Mouse (Mus musculus) lung, postnatal 25 days (tissue): ENCODE measurements around the gene Fig4.

ENCODE experiments used
- DNase-seq: peaks from one replicate; pipeline ENCODE4 v3.0.0; 2022; ENCODE audit warnings: low spot score

The Fig4 gene

GRCm38 (mm10) chr10:41261218-41261617 lies 41.8 kb downstream of the Fig4 start:
- DNase-seq, result no peak

- DNase-seq, result no peak
Measured at GRCm38 (mm10) chr10:41260243-41261006, 42.6 kb downstream of the Fig4 start.

- no peak for DNase-seq
Measured at GRCm38 (mm10) chr10:41250749-41251065, 52.4 kb downstream of the Fig4 start.

- no peak for DNase-seq
Measured at GRCm38 (mm10) chr10:41250045-41250748, 52.9 kb downstream of the Fig4 start.

GRCm38 (mm10) chr10:41249006-41249659 lies 53.9 kb downstream of the Fig4 start:
- no peak for DNase-seq

GRCm38 (mm10) chr10:41247800-41248473 lies 55.1 kb downstream of the Fig4 start:
- no peak for DNase-seq

- no peak for DNase-seq
Measured at GRCm38 (mm10) chr10:41246111-41246510, 56.9 kb downstream of the Fig4 start.

- no peak for DNase-seq
Measured at GRCm38 (mm10) chr10:41245477-41245876, 57.6 kb downstream of the Fig4 start.

- DNase-seq, result no peak
Measured at GRCm38 (mm10) chr10:41245028-41245427, 58.0 kb downstream of the Fig4 start.

- DNase-seq, result no peak
Measured at GRCm38 (mm10) chr10:41243930-41244329, 59.1 kb downstream of the Fig4 start.

- DNase-seq, result no peak
Measured at GRCm38 (mm10) chr10:41241558-41242242, 61.4 kb downstream of the Fig4 start.

GRCm38 (mm10) chr10:41241080-41241479 lies 62.0 kb downstream of the Fig4 start:
- DNase-seq, result no peak

- DNase-seq, result no peak
Measured at GRCm38 (mm10) chr10:41236020-41236419, 67.0 kb downstream of the Fig4 start.

- no peak for DNase-seq
Measured at GRCm38 (mm10) chr10:41235584-41235983, 67.5 kb downstream of the Fig4 start.

GRCm38 (mm10) chr10:41235159-41235558 lies 67.9 kb downstream of the Fig4 start:
- no peak for DNase-seq

- no peak for DNase-seq
Measured at GRCm38 (mm10) chr10:41234552-41234951, 68.5 kb downstream of the Fig4 start.

- DNase-seq, result no peak
Measured at GRCm38 (mm10) chr10:41233140-41233539, 69.9 kb downstream of the Fig4 start.

- no peak for DNase-seq
Measured at GRCm38 (mm10) chr10:41231163-41231835, 71.8 kb downstream of the Fig4 start.

- DNase-seq, result no peak
Measured at GRCm38 (mm10) chr10:41227626-41228025, 75.4 kb downstream of the Fig4 start.

GRCm38 (mm10) chr10:41223499-41223898 lies 79.6 kb downstream of the Fig4 start:
- no peak for DNase-seq

GRCm38 (mm10) chr10:41221204-41221603 lies 81.9 kb downstream of the Fig4 start:
- DNase-seq, result no peak
